Mouse (Mus musculus) ovary, adult 18-20 months (tissue): ENCODE measurements around the gene Kbtbd13.
"Not testable (repeated sequence)": the region's sequence is repeated elsewhere in the genome, so short reads cannot be mapped to it uniquely, and the experiment has no call there.

ENCODE experiments used
- DNase-seq: peaks from one replicate; pipeline ENCODE4 v3.0.0; 2022; ENCODE audit warnings: low spot score, mixed read lengths

Kbtbd13 gene

GRCm38 (mm10) chr9:65347112-65347850, 44.2 kb downstream of the Kbtbd13 start:
- DNase-seq = no peak

DNA sequence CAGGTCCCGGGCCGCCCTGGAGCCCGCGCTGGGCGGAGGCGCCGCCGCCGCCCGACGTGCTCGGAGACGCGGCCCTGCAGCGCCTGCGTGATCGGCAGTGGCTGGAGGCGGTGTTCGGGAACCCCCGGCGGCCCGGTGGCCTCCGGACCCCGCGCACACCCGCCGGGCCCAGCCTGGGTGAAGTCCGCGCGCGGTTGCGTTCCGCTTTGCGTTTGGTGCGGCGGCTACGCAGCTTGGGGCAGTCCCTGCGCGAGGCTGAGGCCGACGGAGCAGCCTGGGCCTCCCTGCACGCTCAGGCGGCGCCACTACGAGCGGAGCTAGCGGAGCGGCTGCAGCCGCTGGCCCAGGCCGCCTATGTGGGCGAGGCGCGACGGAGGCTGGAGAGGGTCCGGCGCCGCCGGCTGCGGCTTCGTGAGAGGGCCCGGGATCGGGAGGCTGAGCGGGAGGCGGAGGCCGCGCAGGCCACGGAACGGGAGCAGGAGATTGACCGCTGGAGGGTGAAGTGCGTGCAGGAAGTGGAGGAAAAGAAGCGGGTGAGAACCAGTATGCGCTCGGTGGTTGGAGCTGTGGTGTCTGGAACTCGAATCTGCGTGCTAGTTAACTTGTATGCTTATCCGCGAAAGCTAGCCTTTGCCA, 44.9 kb downstream of the Kbtbd13 start:
- peak; percentile 9 for DNase-seq

- peak; percentile 89 for DNase-seq
Observed at GRCm38 (mm10) chr9:65345854-65346475, 45.5 kb downstream of the Kbtbd13 start, which contains the start of gene Pdcd7. TSS of gene Pdcd7 (plus strand) at chr9:65346104.

DNA sequence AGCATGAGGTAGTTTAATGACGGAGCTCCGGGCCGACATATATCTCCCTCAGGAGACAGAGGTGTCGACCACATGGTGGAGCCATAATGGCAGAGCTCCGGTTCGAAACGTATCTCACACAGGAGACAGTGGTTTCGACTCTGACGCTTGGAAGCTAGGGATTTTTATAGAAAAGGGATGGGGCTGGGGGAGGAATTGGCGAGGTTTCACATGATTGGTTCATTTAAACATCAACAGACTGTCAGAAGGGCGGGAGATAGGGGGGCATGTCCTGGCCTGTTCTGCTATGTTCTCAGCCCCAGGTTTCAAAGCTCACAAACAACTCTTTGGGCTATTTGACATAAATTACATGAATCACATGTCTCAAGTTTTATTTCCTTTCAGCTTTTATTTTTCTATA, 46.0 kb downstream of the Kbtbd13 start:
- DNase-seq = not testable (repeated sequence)

DNA sequence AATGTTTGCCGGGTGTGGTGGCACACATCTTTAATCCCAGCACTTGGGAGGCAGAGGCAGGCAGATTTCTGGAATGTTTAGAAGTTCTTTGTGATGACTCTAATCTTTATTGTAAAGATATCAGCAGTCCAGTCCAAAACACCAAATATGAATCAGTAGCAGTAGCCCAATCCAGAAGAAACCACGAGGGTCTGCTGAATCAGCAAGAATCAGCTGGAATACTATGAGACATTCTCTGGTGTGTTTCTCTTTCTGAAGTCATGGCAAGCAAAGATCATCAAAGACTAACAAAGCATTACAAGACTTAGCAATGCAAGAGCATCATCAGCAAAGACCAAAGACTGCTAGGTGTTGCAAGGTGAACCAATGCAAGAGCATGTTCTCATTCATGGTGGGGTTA, 51.0 kb downstream of the Kbtbd13 start:
- DNase-seq = no peak

- DNase-seq = no peak
Observed at GRCm38 (mm10) chr9:65339146-65339545, 52.3 kb downstream of the Kbtbd13 start.
